Mouse (Mus musculus) layer of hippocampus, adult 2 months (tissue): ENCODE results near the gene Tmem54. TPM values are rescaled to one million over a fixed set of nuclear protein-coding genes. Genes with fewer than 3 reads are reported as not detected.

Experiments used
- DNase-seq, 2 experiments: peaks; one replicate each; pipeline ENCODE4 v3.0.0; 2022; ENCODE audit warnings: low spot score in 2 of 2
- H3K27ac ChIP-seq: fragments of 200-600 bp; 2 replicates; pipeline ENCODE4 v1.8.1; 2022
- H3K4me3 ChIP-seq: fragments of 200-600 bp; 2 replicates; pipeline ENCODE4 v1.8.1; 2022; ENCODE audit warnings: mild to moderate bottlenecking
- CTCF ChIP-seq: fragments of 200-600 bp; conservative IDR thresholded peaks from 2 replicates; pipeline ENCODE4 v1.8.1; 2022; ENCODE audit warnings: antibody characterized with exemption, mild to moderate bottlenecking, moderate library complexity
- total RNA-seq, 2 experiments: library from RNA; stranded (reverse); gene quantifications; 2 replicates each; pipeline ENCODE4 v1.2.3; 2021

Tmem54 gene
- total RNA-seq, 2 experiments from 2014 or later = not detected

DNA sequence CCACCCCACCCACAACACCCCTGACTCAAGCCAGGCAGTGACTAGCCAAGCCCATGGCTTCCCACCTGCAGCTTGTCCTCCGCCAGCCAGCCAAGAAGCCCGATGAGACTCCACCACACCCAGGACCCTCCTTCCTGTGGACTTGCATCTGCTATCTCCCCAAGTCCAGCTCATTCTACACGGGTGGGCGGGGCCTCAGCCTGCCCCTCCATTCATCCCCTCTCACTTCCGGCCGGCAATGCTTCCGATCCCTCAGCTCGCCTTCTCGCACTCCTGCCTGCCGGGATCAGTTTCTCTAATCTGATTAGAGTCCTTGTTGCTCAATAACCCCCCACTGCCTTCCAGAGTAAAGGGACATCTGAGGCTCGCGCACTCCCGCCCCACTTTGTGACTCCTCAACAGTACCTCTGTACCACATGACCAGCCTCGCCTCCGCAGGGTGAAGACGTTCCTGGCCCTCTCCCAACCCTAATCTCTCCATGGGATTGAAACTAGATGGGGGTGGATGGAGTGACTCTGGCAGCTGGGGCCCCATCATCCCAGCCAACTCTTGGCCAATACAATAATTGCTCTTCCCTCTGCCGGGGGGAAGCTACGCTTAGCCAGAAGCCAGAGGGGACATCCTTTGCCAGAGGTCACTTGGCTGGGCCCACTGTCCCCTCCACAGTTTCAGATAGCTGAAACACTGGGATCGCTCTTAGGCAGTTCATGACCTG lies 20.5 kb downstream of the Tmem54 start:
- H3K27ac ChIP-seq = peak overlapping the region; percentile 85
- no peak for TF ChIP-seq CTCF
- DNase-seq = no peak

DNA sequence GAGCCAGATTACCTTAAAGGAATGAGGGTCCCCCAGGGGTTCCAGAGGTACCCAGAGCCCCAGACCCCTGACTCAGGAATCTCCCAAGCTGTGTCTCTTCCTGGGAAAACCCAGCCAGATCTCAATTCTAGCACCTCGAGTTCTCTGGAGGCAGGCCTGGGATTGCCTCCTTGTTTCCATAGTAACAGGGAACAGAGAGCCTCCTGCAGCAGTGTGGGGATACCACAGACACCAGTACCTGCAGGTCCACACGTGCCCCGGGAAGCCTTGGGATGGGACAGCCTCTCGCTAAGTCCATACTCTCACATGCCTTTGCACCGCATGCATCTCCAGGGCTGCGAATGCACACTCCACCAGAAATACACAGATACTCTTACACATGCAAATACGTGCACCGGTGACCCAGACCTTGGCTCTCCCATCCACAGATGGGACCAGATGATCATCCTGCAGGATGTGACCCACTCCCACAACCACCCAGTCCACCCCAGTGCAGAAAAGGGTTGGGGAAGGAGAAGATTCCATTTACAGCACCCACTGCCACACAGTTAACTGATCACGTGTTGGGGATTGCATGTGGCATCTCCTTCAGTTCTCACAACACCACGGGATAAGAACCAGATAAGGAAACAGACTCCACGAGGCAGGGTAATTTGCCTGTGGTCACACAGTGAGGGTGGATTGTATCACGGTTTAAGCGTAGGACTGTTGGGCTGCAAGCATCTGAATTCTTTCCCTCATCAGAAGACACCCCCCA lies 23.4 kb downstream of the Tmem54 start:
- no peak for DNase-seq
- H3K4me3 ChIP-seq = no peak overlapping the region
- TF ChIP-seq CTCF = no peak
- H3K27ac ChIP-seq = peak overlapping the region; percentile 67; the same call in 1 of the 2 replicates

More for the DNA sequence above, 20.5 kb downstream of the Tmem54 start:
- H3K4me3 ChIP-seq = no peak overlapping the region

DNA sequence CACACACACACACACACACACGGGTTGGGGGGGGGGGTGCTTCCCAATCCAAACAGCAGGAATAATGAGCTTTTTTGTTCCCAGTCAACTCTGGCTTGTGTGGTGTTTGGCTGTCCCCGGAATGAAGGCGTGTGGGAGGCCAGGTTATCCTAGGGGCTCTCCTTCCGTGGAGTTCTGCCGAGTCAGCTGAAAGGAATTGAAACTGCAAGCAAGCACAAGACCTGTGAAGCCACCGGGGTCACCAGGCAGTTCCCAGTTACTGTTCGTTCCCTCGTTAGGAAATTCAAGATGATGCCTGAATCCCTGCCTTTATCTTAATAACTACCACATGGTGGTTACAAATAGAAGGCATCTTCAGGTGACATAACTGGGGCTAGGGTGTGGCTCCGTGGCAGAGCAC lies 24.0 kb downstream of the Tmem54 start:
- TF ChIP-seq CTCF = no peak
- no peak for DNase-seq
- H3K27ac ChIP-seq = peak overlapping the region; percentile 23; the same call in 1 of the 2 replicates
- H3K4me3 ChIP-seq = no peak overlapping the region

DNA sequence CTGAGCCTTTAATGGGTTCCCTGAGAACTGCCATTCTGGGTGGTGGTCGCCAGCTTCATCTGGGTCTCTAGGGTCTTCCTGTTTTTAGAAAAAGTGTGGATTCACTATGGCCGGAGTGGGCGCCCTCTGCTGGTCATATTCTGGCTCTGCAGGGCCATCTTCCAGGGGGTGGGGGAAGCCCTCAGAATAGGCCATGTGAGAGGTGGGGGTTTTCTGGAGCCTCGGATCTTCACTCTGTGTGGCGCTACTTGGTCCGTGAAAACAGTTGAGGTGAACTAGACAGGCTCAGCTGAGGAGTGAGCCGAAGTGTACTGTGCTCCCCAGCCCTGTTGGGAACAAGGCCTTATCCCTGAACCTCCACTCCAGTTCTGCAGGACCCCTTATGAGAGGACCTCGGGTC lies 24.8 kb downstream of the Tmem54 start:
- Histone ChIP-seq H3K27ac (peak overlapping the region; percentile 64; the same call in 1 of the 2 replicates), H3K4me3 (no peak overlapping the region)
- no peak for DNase-seq
- TF ChIP-seq CTCF = peak; percentile 95

DNA sequence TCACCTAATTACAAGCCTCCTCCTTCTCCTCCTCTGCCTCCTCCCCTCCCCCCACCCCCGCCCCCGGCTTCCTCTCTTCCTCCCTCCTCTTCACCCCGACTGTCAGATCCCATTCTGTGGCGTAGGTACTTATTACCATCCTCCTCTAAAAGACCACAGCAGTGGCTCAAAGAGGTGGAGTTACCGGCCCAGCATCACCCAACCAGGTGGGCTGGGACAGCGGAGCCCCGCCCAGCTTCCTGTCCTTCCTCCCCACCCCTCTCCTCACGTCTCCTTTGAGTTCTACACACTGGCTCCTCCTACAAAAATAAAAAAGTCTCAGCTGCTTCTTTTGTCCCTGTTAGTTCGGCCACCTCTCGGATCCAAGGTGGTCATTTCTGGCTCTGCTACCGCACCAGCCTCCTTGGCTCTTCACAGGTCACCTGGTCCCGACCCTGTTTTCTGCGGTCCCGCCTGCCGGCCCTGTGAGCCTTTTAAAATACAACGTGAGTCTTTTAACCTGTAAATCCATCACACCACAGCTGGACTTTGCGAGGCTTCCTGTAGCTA lies 25.5 kb downstream of the Tmem54 start:
- no peak overlapping the region for H3K4me3 ChIP-seq
- no peak for TF ChIP-seq CTCF
- no peak overlapping the region for H3K27ac ChIP-seq
- no peak for DNase-seq

DNA sequence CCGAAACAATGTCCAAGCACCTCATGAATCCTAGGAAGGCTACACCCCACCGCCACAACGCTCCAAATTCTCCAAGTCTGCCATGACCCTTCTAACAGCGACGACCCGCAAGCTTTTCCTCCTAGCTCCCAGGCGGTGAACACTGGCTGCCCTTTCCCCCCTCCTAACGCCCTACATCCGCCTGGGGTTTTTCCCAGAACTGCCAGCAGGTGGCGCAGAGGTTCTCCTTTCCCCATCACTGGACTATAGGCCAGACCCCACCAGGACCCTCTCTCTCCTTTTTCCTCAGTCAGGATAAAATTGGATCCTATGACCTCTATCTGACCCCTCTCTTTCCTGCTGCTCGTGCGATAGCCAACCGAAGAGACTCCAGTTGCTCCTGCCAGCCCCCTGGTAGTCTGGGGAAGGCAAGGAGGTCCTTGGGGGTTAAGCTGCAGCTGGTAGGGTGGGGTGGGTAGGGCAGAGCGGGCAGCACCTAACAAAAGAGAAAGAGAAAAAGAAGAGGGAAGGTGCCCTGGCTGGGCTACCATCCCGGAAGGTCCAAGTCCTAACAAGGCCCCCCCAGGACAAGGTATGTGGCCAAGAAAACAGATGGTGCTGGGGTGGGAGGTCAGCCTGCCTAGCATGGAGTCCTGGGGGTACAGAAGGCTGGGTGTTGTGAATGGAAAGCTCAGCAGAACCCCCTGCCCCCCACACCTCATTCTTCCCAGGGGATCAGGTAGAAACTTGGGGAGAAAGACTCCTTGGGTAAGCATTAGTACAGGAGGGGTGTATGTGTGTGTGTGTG lies 29.6 kb downstream of the Tmem54 start:
- DNase-seq = peak in 1 of 2 experiments; percentile 84
- no peak overlapping the region for H3K4me3 ChIP-seq

DNA sequence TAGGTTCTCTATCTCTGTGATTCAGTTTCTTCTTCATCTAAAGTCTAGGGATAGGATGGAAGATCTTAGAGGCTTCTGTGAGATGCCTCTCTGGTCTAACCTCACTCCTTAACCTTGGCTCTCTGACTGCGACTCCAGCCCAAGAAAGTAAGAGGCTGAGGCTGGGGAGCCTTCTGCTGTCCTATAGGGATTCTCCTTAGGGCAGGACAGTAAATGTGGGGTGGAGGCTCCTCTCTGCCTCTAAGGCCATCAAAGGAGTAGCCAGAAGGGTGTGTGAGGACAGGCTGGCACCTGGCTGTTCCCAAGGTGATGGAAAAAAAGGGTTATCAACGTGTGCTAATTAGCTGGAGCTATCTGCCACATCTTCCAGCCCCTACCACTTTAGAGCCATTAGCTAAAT lies 30.3 kb downstream of the Tmem54 start:
- DNase-seq = no peak
- TF ChIP-seq CTCF = no peak
- Histone ChIP-seq H3K4me3 (no peak overlapping the region), H3K27ac (peak overlapping the region; percentile 96)

More for the DNA sequence above, 29.6 kb downstream of the Tmem54 start:
- TF ChIP-seq CTCF = peak; percentile 91
- peak overlapping the region; percentile 39; the same call in 1 of the 2 replicates for H3K27ac ChIP-seq

DNA sequence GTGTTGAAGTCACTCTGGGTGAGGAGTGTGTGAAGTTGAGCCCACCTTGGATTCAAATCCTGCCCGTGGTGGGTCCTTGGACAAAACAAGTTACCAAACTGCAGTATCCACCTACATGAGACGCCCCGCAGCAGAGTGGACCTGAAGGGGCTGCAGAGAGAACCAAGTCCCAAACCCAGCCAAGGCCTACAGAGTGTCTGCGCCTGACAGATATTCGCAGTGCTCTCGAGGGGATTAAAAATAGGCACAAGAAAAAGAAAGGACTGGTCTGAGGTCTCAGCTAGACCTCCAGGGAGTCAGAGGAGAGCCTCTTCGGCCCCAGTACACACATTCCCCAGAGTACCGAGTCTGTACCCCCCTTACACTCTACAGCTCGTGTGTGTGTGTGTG lies 30.8 kb downstream of the Tmem54 start:
- TF ChIP-seq CTCF = no peak
- peak overlapping the region; percentile 96 for H3K27ac ChIP-seq
- DNase-seq = no peak
- H3K4me3 ChIP-seq = peak overlapping the region; percentile 63

DNA sequence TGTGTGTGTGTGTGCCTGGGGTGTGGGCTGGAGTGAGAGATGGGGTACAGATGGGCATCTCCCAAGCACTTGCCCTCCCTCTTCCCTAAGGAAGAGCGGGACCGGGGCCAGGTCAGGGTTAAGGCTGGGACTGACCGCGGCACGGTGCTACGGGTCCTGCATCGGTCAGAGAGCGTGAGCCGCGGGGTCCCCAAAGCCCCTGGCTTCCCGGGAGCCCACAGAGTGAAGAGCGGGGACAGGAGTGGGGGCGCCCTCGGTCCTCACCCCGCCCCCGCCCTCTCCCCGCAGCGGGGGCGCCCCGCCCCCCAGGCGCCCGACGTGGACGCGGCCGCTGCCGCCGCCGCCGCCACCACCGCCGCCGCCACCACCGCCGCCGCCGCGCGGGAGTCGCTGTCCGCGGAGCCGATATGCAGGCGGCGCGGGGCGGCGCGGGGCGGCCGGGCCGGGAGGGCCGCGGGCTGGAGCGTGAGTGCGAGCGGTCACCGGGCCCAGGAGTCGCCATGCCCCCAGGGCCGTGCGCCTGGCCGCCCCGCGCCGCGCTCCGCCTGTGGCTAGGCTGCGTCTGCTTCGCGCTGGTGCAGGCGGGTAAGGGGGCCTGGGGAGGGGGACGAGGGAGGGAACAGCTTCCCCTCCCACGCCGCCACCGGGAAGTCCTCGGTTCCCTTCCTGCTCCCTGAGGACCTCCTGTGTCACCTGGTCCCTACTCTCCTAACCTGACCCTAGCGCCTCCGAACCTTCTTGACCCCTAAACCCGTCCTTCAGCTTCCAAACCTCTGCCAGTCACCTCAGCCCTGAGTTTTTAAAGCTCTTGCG lies 31.4 kb downstream of the Tmem54 start, which contains the start of gene Fndc5:
TSS of gene Fndc5 (plus strand) at position 421 of the 813 bp plus-strand sequence.
- Histone ChIP-seq H3K27ac (peak within 1 kb of the TSS; percentile 96), H3K4me3 (peak within 1 kb of the TSS; percentile 70)
- DNase-seq = no peak
- TF ChIP-seq CTCF = no peak

DNA sequence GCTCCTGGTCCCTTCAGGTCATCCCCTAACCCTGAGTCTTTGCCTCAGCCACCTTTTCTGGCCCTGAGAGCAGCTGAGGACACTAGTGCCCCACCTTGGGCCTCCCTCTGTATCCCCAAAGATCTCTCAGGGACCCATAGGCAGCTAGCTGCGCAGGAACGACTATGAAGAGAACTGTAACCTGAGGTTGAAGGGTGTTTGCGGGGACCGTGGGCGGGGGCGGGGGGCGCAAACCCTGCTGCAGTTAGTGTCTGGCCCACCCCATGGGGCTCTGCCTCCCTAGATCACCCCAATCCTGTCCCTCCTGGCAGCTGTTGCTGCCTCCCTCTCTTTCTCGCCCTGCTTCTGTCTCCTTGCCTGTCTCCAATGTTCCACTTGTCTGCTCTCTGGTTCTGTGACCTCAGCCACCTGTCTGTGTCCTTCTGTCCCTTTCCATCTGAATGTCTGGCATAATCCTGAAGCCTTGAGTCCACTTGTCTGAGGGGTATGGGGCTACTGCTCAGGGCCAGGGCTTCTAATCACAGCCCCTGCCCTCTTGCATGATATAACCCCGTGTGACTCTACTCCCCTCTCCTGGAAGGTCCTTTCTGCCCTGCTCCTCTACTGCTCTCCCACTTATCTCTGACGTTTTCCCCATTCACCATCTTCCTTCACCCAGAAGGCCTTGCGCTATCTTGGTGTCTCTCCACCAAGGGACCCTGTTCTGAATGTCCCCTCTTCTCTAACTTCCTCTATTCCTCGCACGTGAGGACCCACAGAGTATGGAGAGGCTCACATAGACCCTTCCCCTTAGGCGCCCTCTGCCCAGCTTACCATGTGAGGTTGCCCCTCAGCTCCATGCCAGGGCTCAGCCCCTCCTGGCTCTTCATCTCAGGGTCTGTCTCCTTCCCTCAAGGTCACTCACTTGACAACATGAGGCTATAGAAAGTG lies 32.3 kb downstream of the Tmem54 start:
- H3K4me3 ChIP-seq = peak overlapping the region; percentile 70
- DNase-seq = no peak
- no peak for TF ChIP-seq CTCF
- H3K27ac ChIP-seq = peak overlapping the region; percentile 96

DNA sequence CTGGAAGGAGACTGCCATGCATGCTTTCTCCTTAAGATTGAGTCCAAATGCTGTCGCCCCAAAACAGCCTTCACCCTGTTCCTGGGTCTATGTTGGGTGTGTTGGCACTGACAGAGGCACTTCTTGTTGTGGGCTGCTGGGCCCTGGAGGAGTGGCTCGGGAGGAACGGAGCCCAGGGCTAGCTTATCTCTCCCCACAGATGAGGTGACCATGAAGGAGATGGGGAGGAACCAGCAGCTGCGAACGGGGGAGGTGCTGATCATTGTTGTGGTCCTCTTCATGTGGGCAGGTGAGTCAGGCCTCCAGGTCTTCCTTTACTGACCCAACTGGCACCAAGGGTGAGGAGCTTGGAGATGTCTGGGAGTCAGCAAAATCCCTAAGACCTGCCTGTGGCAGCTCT lies 34.3 kb downstream of the Tmem54 start:
- no peak for TF ChIP-seq CTCF
- DNase-seq = no peak
- no peak overlapping the region for H3K27ac ChIP-seq
- H3K4me3 ChIP-seq = no peak overlapping the region
